Mouse (Mus musculus): ENCODE measurements at regions not wholly inside any gene's neighbourhood (a gene's known extent, or its start where the extent isn't known, plus 50 kb on each side); places are given as distances from the start of the nearest gene placed in this dataset.

DNA sequence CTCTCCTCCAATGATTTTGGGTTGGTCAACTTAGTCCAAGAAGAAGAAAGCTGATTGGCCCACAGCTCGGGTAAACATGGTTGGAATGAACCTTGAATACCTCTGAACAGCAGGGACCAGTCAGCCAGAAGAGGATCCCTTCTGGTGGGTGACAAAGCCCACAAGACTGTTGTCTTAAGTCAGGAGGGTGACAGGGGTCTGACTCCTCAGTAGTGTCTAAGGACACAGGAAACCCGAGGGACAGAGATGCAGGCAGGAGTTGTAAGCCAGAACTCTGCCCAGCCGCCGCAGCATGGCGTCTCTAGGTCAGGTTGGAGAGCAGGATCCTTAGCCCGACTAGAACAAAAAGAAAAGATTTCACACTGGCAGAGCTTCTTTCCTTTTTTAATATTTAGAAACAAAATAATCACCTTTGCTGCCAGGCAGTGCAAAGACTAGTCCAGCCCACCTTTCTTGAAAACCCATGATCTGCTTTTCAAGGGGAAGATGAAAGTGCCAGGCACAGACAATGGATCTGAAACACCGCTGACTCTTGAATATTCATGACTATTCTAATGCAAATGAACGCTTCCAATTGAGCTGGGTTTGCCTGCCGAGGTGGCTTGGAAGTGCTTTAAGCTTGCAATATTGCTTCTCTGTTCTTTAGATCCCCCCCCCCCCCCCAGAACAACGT is 81.7 kb upstream of the Plcl2 start:
- 42% methylated on average over 10 of the region's 10 CpGs for WGBS
- Histone ChIP-seq H3K4me2 (ENCODE audit: low read depth, low read length) (no peak overlapping the region), H3K4me3 (ENCODE audit: low read depth, low read length) (no peak overlapping the region), H3K36me3 (replicated peaks; ENCODE audit: control insufficient read depth, insufficient read depth, low read length) (no peaks in the 10 kb centered on the region), H3K9ac (replicated peaks; ENCODE audit: low read depth, low read length) (no peak overlapping the region), H3K9me3 (replicated peaks; ENCODE audit: control insufficient read depth, low read length) (no peaks in the 10 kb centered on the region), H3K27ac (ENCODE audit: low read depth) (no peak overlapping the region), H3K27me3 (ENCODE audit: control insufficient read depth, insufficient read depth, low read length) (no peaks in the 10 kb centered on the region), H3K4me1 (ENCODE audit: control insufficient read depth, insufficient read depth) (no peaks in the 10 kb centered on the region)
- ATAC-seq (ENCODE audit: insufficient read depth, low read depth), result no peak
- TF ChIP-seq CTCF (IDR thresholded peaks at IDR 0.05; ENCODE audit: low read depth) (no peak), EP300 (IDR thresholded peaks at IDR 0.05; ENCODE audit: low read depth) (no peak)
- DNase-seq (ENCODE audit: low spot score), result no peak

DNA sequence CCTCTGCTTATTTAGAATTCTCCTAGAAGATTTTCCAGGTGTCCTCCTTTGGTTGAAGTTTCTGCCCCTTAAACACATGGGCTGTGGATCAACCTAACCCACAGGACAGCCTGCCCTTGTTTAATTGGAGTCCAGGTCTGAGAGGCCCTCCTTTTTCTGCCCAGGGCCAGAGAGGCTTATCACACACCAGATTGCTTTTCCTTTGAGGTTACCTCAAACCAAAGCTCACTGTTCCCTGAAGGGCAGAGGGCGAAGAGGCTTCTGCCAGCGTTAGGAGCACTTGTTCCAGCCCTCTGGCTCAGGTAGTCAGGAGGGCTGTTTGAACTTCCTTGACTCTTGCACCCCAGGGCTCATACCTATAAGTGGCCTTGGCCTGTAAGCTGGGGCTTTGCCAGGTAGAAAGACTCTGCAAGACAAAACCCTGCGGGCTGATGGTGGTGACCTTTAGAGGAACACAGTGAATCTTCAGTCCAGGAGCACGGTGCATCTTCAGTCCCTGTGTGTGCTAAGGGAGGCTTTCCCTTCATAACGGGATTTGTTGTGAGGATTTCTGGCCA is 81.1 kb upstream of the Plcl2 start:
- Histone ChIP-seq H3K27ac (ENCODE audit: low read depth) (no peak overlapping the region), H3K4me3 (ENCODE audit: low read depth, low read length) (no peak overlapping the region), H3K4me1 (ENCODE audit: control insufficient read depth, insufficient read depth) (no peaks in the 10 kb centered on the region), H3K9me3 (replicated peaks; ENCODE audit: control insufficient read depth, low read length) (no peaks in the 10 kb centered on the region), H3K9ac (replicated peaks; ENCODE audit: low read depth, low read length) (no peak overlapping the region), H3K27me3 (ENCODE audit: control insufficient read depth, insufficient read depth, low read length) (no peaks in the 10 kb centered on the region), H3K4me2 (ENCODE audit: low read depth, low read length) (no peak overlapping the region), H3K36me3 (replicated peaks; ENCODE audit: control insufficient read depth, insufficient read depth, low read length) (no peaks in the 10 kb centered on the region)
- TF ChIP-seq EP300 (IDR thresholded peaks at IDR 0.05; ENCODE audit: low read depth) (no peak), CTCF (IDR thresholded peaks at IDR 0.05; ENCODE audit: low read depth) (no peak)
- ATAC-seq (ENCODE audit: insufficient read depth, low read depth) (no peak), DNase-seq (ENCODE audit: low spot score) (no peak)
- 61% methylated on average over 5 of the region's 5 CpGs for WGBS

DNA sequence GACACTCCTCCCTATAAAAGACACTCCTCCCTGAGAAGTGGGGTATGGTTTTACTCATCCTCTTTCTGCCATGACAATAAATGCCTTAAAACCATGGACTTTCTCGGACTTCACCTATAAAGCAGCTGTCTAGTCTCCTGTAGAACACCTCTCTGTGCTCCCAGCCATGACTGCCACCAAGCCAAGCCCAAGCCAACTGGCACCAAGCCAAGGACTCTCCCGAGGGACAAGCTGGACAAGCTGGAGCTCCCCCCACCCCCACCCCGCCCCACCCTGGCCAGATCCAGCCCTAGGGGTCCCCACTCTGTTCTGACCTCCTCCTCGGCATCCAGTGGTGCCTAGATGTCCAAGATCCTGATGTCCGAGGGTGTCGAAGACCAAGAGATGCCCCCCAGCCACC is 76.6 kb upstream of the Plcl2 start:
- Histone ChIP-seq H3K9ac (replicated peaks; ENCODE audit: low read depth, low read length) (no peak overlapping the region), H3K9me3 (replicated peaks; ENCODE audit: control insufficient read depth, low read length) (no peaks in the 10 kb centered on the region), H3K4me3 (ENCODE audit: low read depth, low read length) (no peak overlapping the region), H3K4me1 (ENCODE audit: control insufficient read depth, insufficient read depth) (no peaks in the 10 kb centered on the region), H3K27me3 (ENCODE audit: control insufficient read depth, insufficient read depth, low read length) (no peaks in the 10 kb centered on the region), H3K36me3 (replicated peaks; ENCODE audit: control insufficient read depth, insufficient read depth, low read length) (no peaks in the 10 kb centered on the region), H3K27ac (ENCODE audit: low read depth) (no peak overlapping the region), H3K4me2 (ENCODE audit: low read depth, low read length) (no peak overlapping the region)
- 81% methylated on average over 6 of the region's 6 CpGs for WGBS
- DNase-seq (ENCODE audit: low spot score) (no peak), ATAC-seq (ENCODE audit: insufficient read depth, low read depth) (no peak)
- no peak for TF ChIP-seq EP300 (IDR thresholded peaks at IDR 0.05; ENCODE audit: low read depth)
- no peak for TF ChIP-seq CTCF (IDR thresholded peaks at IDR 0.05; ENCODE audit: low read depth)

DNA sequence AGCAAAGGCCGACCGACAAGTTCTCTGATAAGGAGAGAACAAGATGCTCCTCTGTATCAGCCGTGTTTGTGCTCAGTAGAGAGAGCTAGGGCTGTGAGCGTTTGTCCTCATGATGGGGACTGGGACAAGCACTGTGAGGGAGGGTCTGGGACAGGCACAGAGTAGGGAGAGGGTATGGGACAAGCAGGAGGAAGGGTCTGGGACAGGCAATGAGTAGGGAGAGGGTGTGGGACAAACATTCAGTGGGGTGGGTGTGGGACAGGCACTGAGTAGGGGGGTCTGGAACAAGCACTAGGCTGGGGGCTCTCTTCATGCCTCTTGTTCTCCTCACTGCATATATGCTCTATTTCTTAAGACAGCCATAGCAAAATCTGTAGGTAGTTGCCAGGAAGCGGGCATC is 70.2 kb upstream of the Plcl2 start:
- Histone ChIP-seq H3K4me2 (ENCODE audit: low read depth, low read length) (no peak overlapping the region), H3K27me3 (ENCODE audit: control insufficient read depth, insufficient read depth, low read length) (no peaks in the 10 kb centered on the region), H3K9ac (replicated peaks; ENCODE audit: low read depth, low read length) (no peak overlapping the region), H3K27ac (ENCODE audit: low read depth) (no peak overlapping the region), H3K36me3 (replicated peaks; ENCODE audit: control insufficient read depth, insufficient read depth, low read length) (no peaks in the 10 kb centered on the region), H3K9me3 (replicated peaks; ENCODE audit: control insufficient read depth, low read length) (no peaks in the 10 kb centered on the region), H3K4me1 (ENCODE audit: control insufficient read depth, insufficient read depth) (peaks cover 7% of the 10 kb centered on the region), H3K4me3 (ENCODE audit: low read depth, low read length) (no peak overlapping the region)
- TF ChIP-seq EP300 (IDR thresholded peaks at IDR 0.05; ENCODE audit: low read depth) (no peak), CTCF (IDR thresholded peaks at IDR 0.05; ENCODE audit: low read depth) (no peak)
- WGBS, result 49% methylated on average over 5 of the region's 5 CpGs
- no peak for ATAC-seq (ENCODE audit: insufficient read depth, low read depth)
- DNase-seq (ENCODE audit: low spot score), result no peak

DNA sequence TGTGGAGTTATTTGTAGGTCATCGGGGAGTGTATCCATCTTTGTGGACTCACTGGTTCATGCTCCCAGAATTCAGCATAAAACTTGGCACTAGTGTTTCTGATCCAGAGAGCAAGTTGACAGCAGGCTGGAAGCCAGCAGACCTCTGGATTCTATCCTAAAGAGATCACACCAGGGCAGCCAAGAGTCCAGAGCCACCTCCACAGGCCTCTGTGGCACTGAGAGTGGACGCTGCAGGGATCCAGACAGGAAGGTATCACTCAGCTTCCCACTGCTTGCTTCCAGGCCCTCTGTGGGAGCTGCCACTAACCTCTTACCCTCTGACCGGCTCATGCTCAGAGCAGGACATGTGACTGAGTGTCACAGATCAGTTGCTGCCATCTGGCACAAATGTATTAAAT is 69.8 kb upstream of the Plcl2 start:
- Histone ChIP-seq H3K4me3 (ENCODE audit: low read depth, low read length) (no peak overlapping the region), H3K9ac (replicated peaks; ENCODE audit: low read depth, low read length) (no peak overlapping the region), H3K4me2 (ENCODE audit: low read depth, low read length) (no peak overlapping the region), H3K4me1 (ENCODE audit: control insufficient read depth, insufficient read depth) (peaks cover 7% of the 10 kb centered on the region), H3K36me3 (replicated peaks; ENCODE audit: control insufficient read depth, insufficient read depth, low read length) (no peaks in the 10 kb centered on the region), H3K27me3 (ENCODE audit: control insufficient read depth, insufficient read depth, low read length) (no peaks in the 10 kb centered on the region), H3K27ac (ENCODE audit: low read depth) (no peak overlapping the region), H3K9me3 (replicated peaks; ENCODE audit: control insufficient read depth, low read length) (no peaks in the 10 kb centered on the region)
- 39% methylated on average over 3 of the region's 3 CpGs for WGBS
- TF ChIP-seq EP300 (IDR thresholded peaks at IDR 0.05; ENCODE audit: low read depth), result no peak
- TF ChIP-seq CTCF (IDR thresholded peaks at IDR 0.05; ENCODE audit: low read depth), result no peak
- DNase-seq (ENCODE audit: low spot score), result no peak
- no peak; the same call in 1 of the 2 replicates for ATAC-seq (ENCODE audit: insufficient read depth, low read depth)

DNA sequence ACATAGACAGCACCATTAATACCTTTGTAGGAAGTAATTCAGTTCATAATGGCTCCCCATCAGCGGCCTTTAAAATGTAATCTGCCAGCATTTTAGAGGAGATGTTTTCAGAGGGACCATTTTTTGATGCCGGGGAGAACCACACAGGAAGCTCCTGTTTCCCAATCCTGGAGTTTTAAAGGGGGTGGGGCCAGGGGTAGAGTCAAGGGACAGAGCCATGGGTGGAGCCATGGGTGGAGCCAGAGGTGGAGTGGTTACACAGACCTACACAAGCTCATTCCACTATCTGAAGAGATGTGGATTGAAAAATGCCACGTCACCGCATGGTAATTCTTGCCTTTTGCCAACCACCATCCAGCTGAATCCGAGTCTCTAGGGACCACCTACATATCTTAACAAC is 67.1 kb upstream of the Plcl2 start:
- no peaks in the 10 kb centered on the region for H3K27me3 ChIP-seq (ENCODE audit: control insufficient read depth, insufficient read depth, low read length)
- H3K4me1 ChIP-seq (ENCODE audit: control insufficient read depth, insufficient read depth), result peaks cover 7% of the 10 kb centered on the region
- no peak for DNase-seq (ENCODE audit: low spot score)
- H3K4me2 ChIP-seq (ENCODE audit: low read depth, low read length), result no peak overlapping the region
- no peak overlapping the region for H3K4me3 ChIP-seq (ENCODE audit: low read depth, low read length)
- no peak for ATAC-seq (ENCODE audit: insufficient read depth, low read depth)
- no peak overlapping the region for H3K9ac ChIP-seq (replicated peaks; ENCODE audit: low read depth, low read length)
- TF ChIP-seq EP300 (IDR thresholded peaks at IDR 0.05; ENCODE audit: low read depth), result no peak
- TF ChIP-seq CTCF (IDR thresholded peaks at IDR 0.05; ENCODE audit: low read depth), result no peak
- 82% methylated on average over 5 of the region's 5 CpGs for WGBS
- H3K36me3 ChIP-seq (replicated peaks; ENCODE audit: control insufficient read depth, insufficient read depth, low read length), result no peaks in the 10 kb centered on the region
- no peak overlapping the region for H3K27ac ChIP-seq (ENCODE audit: low read depth)
- H3K9me3 ChIP-seq (replicated peaks; ENCODE audit: control insufficient read depth, low read length), result no peaks in the 10 kb centered on the region
